Mouse (Mus musculus): ENCODE results near the gene Cep128.

Cep128 gene

GRCm38 (mm10) chr12:91149152-91149551, 235.1 kb downstream of the Cep128 start:
- H3K4me3 ChIP-seq (replicated peaks; ENCODE audit: low read length), result no peak overlapping the region
- H3K27me3 ChIP-seq (ENCODE audit: insufficient read depth, low read length), result no peaks in the 10 kb centered on the region
- no peaks in the 10 kb centered on the region for H3K36me3 ChIP-seq (ENCODE audit: insufficient read depth, low read length)
- TF ChIP-seq CTCF (conservative IDR thresholded peaks at IDR 0.05; ENCODE audit: low read length) (no peak), NANOG (IDR thresholded peaks at IDR 0.05; ENCODE audit: borderline replicate concordance, low read length) (no peak), POU5F1 (IDR thresholded peaks at IDR 0.05; ENCODE audit: borderline replicate concordance, low read length) (no peak)
- H3K4me1 ChIP-seq (replicated peaks; ENCODE audit: low read depth, low read length), result no peaks in the 10 kb centered on the region
- peaks cover 5% of the 10 kb centered on the region for H3K9me3 ChIP-seq (ENCODE audit: low read length)

DNA sequence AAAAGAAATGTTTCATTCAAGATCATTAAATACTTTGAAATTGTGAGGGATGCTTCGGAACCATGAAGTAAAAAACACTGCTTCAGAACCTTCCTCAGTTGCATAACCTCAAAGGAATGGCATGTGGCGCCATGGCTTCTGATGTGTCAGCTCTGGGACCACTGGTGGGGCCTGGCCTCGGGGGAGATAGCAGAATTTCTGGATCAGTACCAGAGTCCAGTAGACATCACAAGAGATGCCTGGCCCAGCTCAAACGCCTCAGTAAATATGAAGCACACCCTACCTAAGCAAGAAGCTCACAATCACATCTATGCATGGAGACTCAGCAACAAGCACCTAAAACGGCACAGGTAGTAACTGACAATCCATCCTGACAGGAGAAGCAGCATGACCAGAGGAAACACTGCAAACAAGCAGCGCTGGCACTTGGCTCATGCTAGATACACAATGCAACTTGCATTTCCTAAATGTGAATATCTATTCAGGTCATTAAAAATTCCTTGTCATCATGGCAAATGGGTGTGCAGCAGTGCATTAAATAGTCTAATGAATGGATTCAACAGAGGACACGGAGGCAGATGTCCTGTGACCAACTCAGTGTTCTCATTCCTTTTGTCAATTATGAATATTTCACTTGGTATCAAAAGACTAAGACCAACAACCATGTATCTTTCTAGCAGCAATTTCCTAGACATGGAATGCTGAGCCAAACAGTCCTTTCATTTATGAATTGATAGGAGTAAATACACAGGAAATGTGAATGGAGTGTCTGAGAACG, 249.3 kb downstream of the Cep128 start:
- Histone ChIP-seq H3K4me1 (replicated peaks; ENCODE audit: low read depth, low read length) (no peaks in the 10 kb centered on the region), H3K27me3 (ENCODE audit: insufficient read depth, low read length) (no peaks in the 10 kb centered on the region), H3K4me3 (replicated peaks; ENCODE audit: low read length) (no peak overlapping the region), H3K36me3 (ENCODE audit: insufficient read depth, low read length) (no peaks in the 10 kb centered on the region), H3K9me3 (ENCODE audit: low read length) (no peaks in the 10 kb centered on the region)
- TF ChIP-seq NANOG (IDR thresholded peaks at IDR 0.05; ENCODE audit: borderline replicate concordance, low read length) (no peak), POU5F1 (IDR thresholded peaks at IDR 0.05; ENCODE audit: borderline replicate concordance, low read length) (no peak), CTCF (conservative IDR thresholded peaks at IDR 0.05; ENCODE audit: low read length) (no peak)

DNA sequence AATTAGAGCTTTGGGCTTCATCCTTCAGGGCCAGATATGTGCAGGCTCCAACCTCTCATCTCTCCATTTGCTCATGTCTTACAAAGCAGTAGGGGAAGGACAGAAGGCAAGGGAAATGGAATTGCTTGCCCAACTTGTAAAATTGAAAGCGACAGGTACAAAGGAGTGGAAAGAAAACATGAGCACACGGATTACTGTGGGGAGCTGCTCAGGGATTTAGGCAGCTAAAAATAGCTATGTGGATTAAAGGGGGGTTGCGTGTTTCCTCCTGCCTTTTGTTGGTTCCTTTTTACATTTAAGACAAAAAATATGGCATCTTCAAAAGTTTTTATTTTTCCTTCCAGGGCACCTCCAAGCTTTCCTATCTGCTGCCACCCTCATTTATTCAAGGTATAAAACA, 269.2 kb downstream of the Cep128 start:
- TF ChIP-seq NANOG (IDR thresholded peaks at IDR 0.05; ENCODE audit: borderline replicate concordance, low read length) (no peak), POU5F1 (IDR thresholded peaks at IDR 0.05; ENCODE audit: borderline replicate concordance, low read length) (no peak), CTCF (conservative IDR thresholded peaks at IDR 0.05; ENCODE audit: low read length) (no peak)
- H3K9me3 ChIP-seq (ENCODE audit: low read length), result no peaks in the 10 kb centered on the region
- no peaks in the 10 kb centered on the region for H3K36me3 ChIP-seq (ENCODE audit: insufficient read depth, low read length)
- H3K4me3 ChIP-seq (replicated peaks; ENCODE audit: low read length), result no peak overlapping the region
- H3K4me1 ChIP-seq (replicated peaks; ENCODE audit: low read depth, low read length), result no peaks in the 10 kb centered on the region
- H3K27me3 ChIP-seq (ENCODE audit: insufficient read depth, low read length), result no peaks in the 10 kb centered on the region

- Histone ChIP-seq H3K4me3 (replicated peaks; ENCODE audit: low read length) (no peak overlapping the region), H3K9me3 (ENCODE audit: low read length) (no peaks in the 10 kb centered on the region), H3K36me3 (ENCODE audit: insufficient read depth, low read length) (no peaks in the 10 kb centered on the region), H3K27me3 (ENCODE audit: insufficient read depth, low read length) (no peaks in the 10 kb centered on the region), H3K4me1 (replicated peaks; ENCODE audit: low read depth, low read length) (no peaks in the 10 kb centered on the region)
- TF ChIP-seq CTCF (conservative IDR thresholded peaks at IDR 0.05; ENCODE audit: low read length), result no peak
- TF ChIP-seq POU5F1 (IDR thresholded peaks at IDR 0.05; ENCODE audit: borderline replicate concordance, low read length), result no peak
- TF ChIP-seq NANOG (IDR thresholded peaks at IDR 0.05; ENCODE audit: borderline replicate concordance, low read length), result no peak
These were observed 280.9 kb downstream of the Cep128 start for GRCm38 (mm10) chr12:91103316-91103715.

DNA sequence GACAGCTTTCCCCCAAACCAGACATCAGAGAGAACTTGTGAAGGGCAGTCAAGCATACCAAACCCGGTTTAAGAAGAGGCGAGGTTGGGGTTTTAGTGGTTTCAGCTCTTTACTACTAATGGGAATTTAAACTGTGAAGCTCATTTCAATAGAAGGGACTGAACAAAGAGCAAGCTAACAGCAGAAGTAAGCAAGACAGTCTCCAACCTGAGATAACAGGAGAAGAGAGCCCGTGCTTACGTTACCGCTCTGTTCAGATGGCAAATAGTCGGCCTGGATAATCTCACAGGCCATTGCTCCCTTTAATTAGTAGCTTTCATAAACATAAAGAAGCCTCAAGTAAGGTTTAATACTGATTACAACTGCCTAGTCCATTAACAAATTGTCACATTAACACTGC, 286.3 kb downstream of the Cep128 start:
- Histone ChIP-seq H3K4me3 (replicated peaks; ENCODE audit: low read length) (no peak overlapping the region), H3K27me3 (ENCODE audit: insufficient read depth, low read length) (no peaks in the 10 kb centered on the region), H3K9me3 (ENCODE audit: low read length) (no peaks in the 10 kb centered on the region), H3K36me3 (ENCODE audit: insufficient read depth, low read length) (no peaks in the 10 kb centered on the region), H3K4me1 (replicated peaks; ENCODE audit: low read depth, low read length) (no peaks in the 10 kb centered on the region)
- TF ChIP-seq POU5F1 (IDR thresholded peaks at IDR 0.05; ENCODE audit: borderline replicate concordance, low read length) (no peak), CTCF (conservative IDR thresholded peaks at IDR 0.05; ENCODE audit: low read length) (no peak), NANOG (IDR thresholded peaks at IDR 0.05; ENCODE audit: borderline replicate concordance, low read length) (no peak)

DNA sequence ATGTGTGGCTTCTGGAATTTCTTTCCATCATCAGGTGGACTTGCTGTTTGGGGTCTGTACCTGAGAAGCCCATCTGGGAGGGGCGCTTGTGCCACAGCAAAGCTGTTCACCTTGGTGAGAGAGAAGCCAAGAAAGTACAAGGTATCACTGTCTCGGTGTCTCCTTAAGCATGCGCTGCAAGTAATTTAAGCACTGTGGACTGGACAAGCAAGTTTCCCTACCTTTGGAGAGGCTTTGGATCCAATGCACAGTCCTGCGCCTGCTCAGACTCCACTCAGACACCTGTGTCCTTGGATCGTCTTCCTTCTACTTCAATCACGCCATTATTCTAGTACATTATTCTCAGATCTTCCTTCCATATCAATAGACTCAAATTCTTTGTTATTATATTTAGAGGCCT, 288.0 kb downstream of the Cep128 start:
- H3K4me3 ChIP-seq (replicated peaks; ENCODE audit: low read length), result no peak overlapping the region
- H3K4me1 ChIP-seq (replicated peaks; ENCODE audit: low read depth, low read length), result no peaks in the 10 kb centered on the region
- no peaks in the 10 kb centered on the region for H3K27me3 ChIP-seq (ENCODE audit: insufficient read depth, low read length)
- no peaks in the 10 kb centered on the region for H3K36me3 ChIP-seq (ENCODE audit: insufficient read depth, low read length)
- H3K9me3 ChIP-seq (ENCODE audit: low read length), result no peaks in the 10 kb centered on the region
- TF ChIP-seq NANOG (IDR thresholded peaks at IDR 0.05; ENCODE audit: borderline replicate concordance, low read length), result no peak
- no peak for TF ChIP-seq POU5F1 (IDR thresholded peaks at IDR 0.05; ENCODE audit: borderline replicate concordance, low read length)
- no peak for TF ChIP-seq CTCF (conservative IDR thresholded peaks at IDR 0.05; ENCODE audit: low read length)

DNA sequence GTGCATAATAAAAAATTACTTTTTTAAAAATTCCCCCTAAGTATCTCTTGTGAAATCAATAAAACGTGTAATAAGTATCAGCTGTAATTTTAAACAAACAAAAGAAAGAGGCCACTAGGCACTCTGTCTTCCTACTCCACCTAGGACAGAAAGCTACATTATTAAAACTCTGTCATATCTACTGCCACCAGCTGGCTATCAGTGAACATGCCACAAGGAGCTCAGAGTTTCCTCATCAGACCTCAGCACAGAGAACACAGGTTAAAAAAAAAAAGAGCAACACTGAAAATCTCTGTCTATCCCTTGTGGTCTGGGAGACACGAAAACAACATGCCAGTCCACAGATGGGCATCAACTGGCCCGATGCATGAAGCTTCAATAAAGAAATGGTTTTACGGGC, 295.9 kb downstream of the Cep128 start:
- Histone ChIP-seq H3K9me3 (ENCODE audit: low read length) (no peaks in the 10 kb centered on the region), H3K36me3 (ENCODE audit: insufficient read depth, low read length) (no peaks in the 10 kb centered on the region), H3K4me1 (replicated peaks; ENCODE audit: low read depth, low read length) (no peaks in the 10 kb centered on the region), H3K27me3 (ENCODE audit: insufficient read depth, low read length) (no peaks in the 10 kb centered on the region), H3K4me3 (replicated peaks; ENCODE audit: low read length) (no peak overlapping the region)
- TF ChIP-seq POU5F1 (IDR thresholded peaks at IDR 0.05; ENCODE audit: borderline replicate concordance, low read length) (no peak), NANOG (IDR thresholded peaks at IDR 0.05; ENCODE audit: borderline replicate concordance, low read length) (no peak)

DNA sequence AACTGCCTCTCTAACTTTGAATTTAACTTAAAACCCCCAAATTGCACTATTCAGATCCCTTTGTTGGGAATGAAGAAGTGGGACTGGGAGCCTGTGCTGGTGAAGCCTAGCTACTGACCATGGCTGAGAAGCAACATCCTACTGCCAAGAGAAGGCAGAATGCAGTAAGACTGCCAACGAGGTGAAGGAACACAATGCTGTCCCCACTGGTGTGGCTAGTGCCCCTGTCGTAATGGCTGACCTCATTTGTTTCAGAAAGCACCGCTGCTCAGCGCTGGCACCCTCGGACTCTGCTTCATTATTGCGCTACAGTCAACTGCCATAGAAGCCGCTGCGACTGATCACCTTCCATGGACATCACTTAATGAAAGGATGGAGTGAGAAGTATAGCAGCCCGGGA, 298.2 kb downstream of the Cep128 start:
- no peaks in the 10 kb centered on the region for H3K27me3 ChIP-seq (ENCODE audit: insufficient read depth, low read length)
- H3K9me3 ChIP-seq (ENCODE audit: low read length), result no peaks in the 10 kb centered on the region
- TF ChIP-seq POU5F1 (IDR thresholded peaks at IDR 0.05; ENCODE audit: borderline replicate concordance, low read length) (no peak), CTCF (conservative IDR thresholded peaks at IDR 0.05; ENCODE audit: low read length) (no peak), NANOG (IDR thresholded peaks at IDR 0.05; ENCODE audit: borderline replicate concordance, low read length) (no peak)
- H3K4me1 ChIP-seq (replicated peaks; ENCODE audit: low read depth, low read length), result no peaks in the 10 kb centered on the region
- H3K4me3 ChIP-seq (replicated peaks; ENCODE audit: low read length), result no peak overlapping the region
- H3K36me3 ChIP-seq (ENCODE audit: insufficient read depth, low read length), result no peaks in the 10 kb centered on the region

DNA sequence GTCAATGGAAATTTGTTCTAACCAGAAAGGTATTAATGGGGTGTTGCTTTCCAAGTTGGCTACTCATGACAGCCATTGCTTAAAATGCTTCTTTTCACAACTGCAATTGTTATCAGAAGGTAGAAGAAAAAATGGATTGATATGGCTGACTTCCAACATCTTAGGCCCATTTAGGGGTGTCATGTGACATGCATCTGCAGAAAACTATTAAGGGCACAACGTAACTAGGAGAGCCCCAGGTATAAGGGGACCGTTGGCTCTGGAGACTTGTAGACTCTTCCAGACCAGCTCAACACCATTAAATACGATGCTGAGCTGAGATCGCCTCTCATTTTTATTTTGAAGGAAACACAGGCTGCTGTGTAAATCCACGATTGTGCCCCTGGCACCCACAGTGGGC, 308.6 kb downstream of the Cep128 start:
- TF ChIP-seq POU5F1 (IDR thresholded peaks at IDR 0.05; ENCODE audit: borderline replicate concordance, low read length) (no peak), NANOG (IDR thresholded peaks at IDR 0.05; ENCODE audit: borderline replicate concordance, low read length) (no peak), CTCF (conservative IDR thresholded peaks at IDR 0.05; ENCODE audit: low read length) (no peak)
- H3K9me3 ChIP-seq (ENCODE audit: low read length), result no peaks in the 10 kb centered on the region
- no peaks in the 10 kb centered on the region for H3K27me3 ChIP-seq (ENCODE audit: insufficient read depth, low read length)
- no peaks in the 10 kb centered on the region for H3K36me3 ChIP-seq (ENCODE audit: insufficient read depth, low read length)
- no peaks in the 10 kb centered on the region for H3K4me1 ChIP-seq (replicated peaks; ENCODE audit: low read depth, low read length)
- no peak overlapping the region for H3K4me3 ChIP-seq (replicated peaks; ENCODE audit: low read length)

Data from E14TG2a.4 (cell line).